Mouse (Mus musculus): Measurements from ENCODE around the gene Rnf10. TPM values are rescaled to one million over a fixed set of nuclear protein-coding genes. Genes with fewer than 3 reads are reported as not detected.

Gene Rnf10
- polyA plus RNA-seq, 1 experiment from 2014 or later, result 168 TPM

DNA sequence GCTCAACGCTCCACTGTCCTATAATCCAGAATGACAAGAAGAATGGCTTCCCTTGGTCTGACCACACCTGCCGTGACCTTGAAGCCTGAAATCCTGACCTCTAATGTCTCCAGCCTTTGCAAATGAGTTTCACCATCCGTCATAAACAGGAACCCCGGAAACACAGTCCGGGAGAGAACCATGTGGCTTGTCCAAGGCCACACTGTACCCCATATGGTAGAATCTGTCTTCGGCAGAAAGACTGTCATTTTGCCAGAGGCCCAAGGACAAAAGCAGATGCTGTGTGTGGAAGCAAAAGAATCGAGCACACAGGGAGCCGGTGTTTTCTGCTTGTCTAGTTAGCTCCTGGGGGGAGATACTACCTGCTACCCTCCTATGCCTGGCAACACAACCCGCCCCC lies 60.2 kb downstream of the Rnf10 start:
- Histone ChIP-seq H3K4me2 (ENCODE audit: low read length) (no peak overlapping the region), H3K9me3 (ENCODE audit: control insufficient read depth, low read length) (no peaks in the 10 kb centered on the region), H3K27me3 (replicated peaks; ENCODE audit: control insufficient read depth, insufficient read depth, low read length) (no peaks in the 10 kb centered on the region), H3K9ac (replicated peaks; ENCODE audit: low read depth, low read length) (no peak overlapping the region), H3K27ac (ENCODE audit: low read length) (peak overlapping the region; percentile 7; the same call in 1 of the 2 replicates), H3K4me3 (replicated peaks; ENCODE audit: low read length) (no peak overlapping the region), H3K4me1 (replicated peaks; ENCODE audit: control insufficient read depth, insufficient read depth, low read length) (peaks cover 14% of the 10 kb centered on the region), H3K36me3 (ENCODE audit: control insufficient read depth, insufficient read depth) (no peaks in the 10 kb centered on the region)
- ATAC-seq, result no peak
- WGBS, result 69% methylated on average over 9 of the region's 9 CpGs

DNA sequence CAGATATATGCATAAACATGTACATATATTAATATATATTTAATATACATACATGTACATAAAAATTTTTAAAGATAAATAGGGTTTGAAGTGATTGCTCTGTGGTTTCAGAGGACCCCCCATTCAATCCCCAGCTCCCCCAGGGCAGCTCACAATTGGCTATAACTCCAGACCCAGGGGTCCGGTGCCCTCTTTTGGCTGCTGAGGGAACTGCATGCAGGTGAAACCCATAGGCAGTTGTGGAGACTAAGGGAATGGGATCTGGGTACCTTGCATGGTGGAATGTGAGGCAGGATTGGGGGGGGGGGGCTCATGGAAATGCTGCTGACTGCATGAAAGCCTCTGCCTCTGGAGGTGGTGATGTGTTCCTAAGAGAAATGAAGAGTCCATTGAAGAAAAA lies 62.3 kb downstream of the Rnf10 start:
- Histone ChIP-seq H3K9me3 (ENCODE audit: control insufficient read depth, low read length) (no peaks in the 10 kb centered on the region), H3K27ac (ENCODE audit: low read length) (no peak overlapping the region), H3K4me1 (replicated peaks; ENCODE audit: control insufficient read depth, insufficient read depth, low read length) (peaks cover 8% of the 10 kb centered on the region), H3K4me3 (replicated peaks; ENCODE audit: low read length) (no peak overlapping the region), H3K4me2 (ENCODE audit: low read length) (no peak overlapping the region), H3K36me3 (ENCODE audit: control insufficient read depth, insufficient read depth) (no peaks in the 10 kb centered on the region), H3K9ac (replicated peaks; ENCODE audit: low read depth, low read length) (no peak overlapping the region), H3K27me3 (replicated peaks; ENCODE audit: control insufficient read depth, insufficient read depth, low read length) (no peaks in the 10 kb centered on the region)
- ATAC-seq, result no peak
- WGBS, result 19% methylated on average over 1 of the region's 1 CpGs

GRCm38 (mm10) chr5:115208601-115209000 lies 64.1 kb downstream of the Rnf10 start:
- 74% methylated on average over 5 of the region's 5 CpGs for WGBS
- ATAC-seq, result no peak
- H3K4me2 ChIP-seq (ENCODE audit: low read length), result no peak overlapping the region
- no peaks in the 10 kb centered on the region for H3K9me3 ChIP-seq (ENCODE audit: control insufficient read depth, low read length)
- peaks cover 23% of the 10 kb centered on the region for H3K4me1 ChIP-seq (replicated peaks; ENCODE audit: control insufficient read depth, insufficient read depth, low read length)
- no peaks in the 10 kb centered on the region for H3K27me3 ChIP-seq (replicated peaks; ENCODE audit: control insufficient read depth, insufficient read depth, low read length)
- H3K4me3 ChIP-seq (replicated peaks; ENCODE audit: low read length), result no peak overlapping the region
- H3K36me3 ChIP-seq (ENCODE audit: control insufficient read depth, insufficient read depth), result no peaks in the 10 kb centered on the region
- no peak overlapping the region for H3K9ac ChIP-seq (replicated peaks; ENCODE audit: low read depth, low read length)
- H3K27ac ChIP-seq (ENCODE audit: low read length), result no peak overlapping the region

DNA sequence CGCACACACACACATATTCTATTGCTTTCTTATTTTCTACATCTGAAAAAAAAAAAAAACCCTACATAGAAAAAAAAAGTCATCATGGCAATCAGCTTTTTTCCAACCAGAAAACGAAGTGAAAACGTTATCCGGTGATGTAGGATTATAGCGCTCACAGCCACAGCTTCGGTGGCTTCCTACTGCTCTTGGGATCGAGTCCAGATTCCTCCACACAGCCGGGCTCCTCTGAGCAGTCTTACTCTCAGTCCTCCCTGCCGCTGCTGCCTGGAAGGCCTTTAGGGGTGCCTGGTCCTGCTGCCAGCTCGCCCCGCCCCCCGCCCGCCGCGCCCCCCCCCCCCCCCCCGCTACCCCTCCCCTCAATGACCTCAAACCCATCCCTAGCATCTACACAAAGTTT lies 64.8 kb downstream of the Rnf10 start:
- Histone ChIP-seq H3K36me3 (ENCODE audit: control insufficient read depth, insufficient read depth) (no peaks in the 10 kb centered on the region), H3K9ac (replicated peaks; ENCODE audit: low read depth, low read length) (0 out of 2 replicates have a peak overlapping the region, but pooled peaks have one; percentile 9), H3K9me3 (ENCODE audit: control insufficient read depth, low read length) (no peaks in the 10 kb centered on the region), H3K4me3 (replicated peaks; ENCODE audit: low read length) (no peak overlapping the region), H3K27me3 (replicated peaks; ENCODE audit: control insufficient read depth, insufficient read depth, low read length) (no peaks in the 10 kb centered on the region), H3K4me1 (replicated peaks; ENCODE audit: control insufficient read depth, insufficient read depth, low read length) (peaks cover 23% of the 10 kb centered on the region), H3K4me2 (ENCODE audit: low read length) (no peak overlapping the region), H3K27ac (ENCODE audit: low read length) (peak overlapping the region; percentile 14; the same call in 1 of the 2 replicates)
- WGBS, result 14% methylated on average over 11 of the region's 16 CpGs
- no peak for ATAC-seq

DNA sequence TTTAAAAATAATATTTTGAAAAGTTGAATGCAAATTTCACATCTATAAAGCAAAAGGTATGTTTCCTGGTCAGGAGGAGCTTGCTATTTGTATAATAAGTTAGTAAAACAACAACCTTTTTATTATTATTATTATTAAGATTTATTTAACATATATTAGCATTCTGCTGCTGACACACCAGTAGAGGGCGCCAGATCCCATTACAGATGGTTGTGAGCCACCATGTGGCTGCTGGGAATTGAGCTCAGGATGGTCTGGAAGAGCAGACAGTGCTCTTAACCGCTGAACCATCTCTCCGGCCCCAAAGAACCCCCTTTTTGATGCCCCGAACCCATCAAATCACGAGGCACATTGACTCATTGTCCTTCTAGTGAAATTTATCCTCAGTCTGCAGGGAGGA lies 65.5 kb downstream of the Rnf10 start:
- no peaks in the 10 kb centered on the region for H3K36me3 ChIP-seq (ENCODE audit: control insufficient read depth, insufficient read depth)
- 60% methylated on average over 5 of the region's 5 CpGs for WGBS
- H3K9ac ChIP-seq (replicated peaks; ENCODE audit: low read depth, low read length), result no peak overlapping the region
- ATAC-seq, result no peak
- no peak overlapping the region for H3K4me3 ChIP-seq (replicated peaks; ENCODE audit: low read length)
- no peak overlapping the region for H3K4me2 ChIP-seq (ENCODE audit: low read length)
- no peaks in the 10 kb centered on the region for H3K9me3 ChIP-seq (ENCODE audit: control insufficient read depth, low read length)
- H3K27me3 ChIP-seq (replicated peaks; ENCODE audit: control insufficient read depth, insufficient read depth, low read length), result no peaks in the 10 kb centered on the region
- peaks cover 21% of the 10 kb centered on the region for H3K4me1 ChIP-seq (replicated peaks; ENCODE audit: control insufficient read depth, insufficient read depth, low read length)
- no peak overlapping the region for H3K27ac ChIP-seq (ENCODE audit: low read length)

DNA sequence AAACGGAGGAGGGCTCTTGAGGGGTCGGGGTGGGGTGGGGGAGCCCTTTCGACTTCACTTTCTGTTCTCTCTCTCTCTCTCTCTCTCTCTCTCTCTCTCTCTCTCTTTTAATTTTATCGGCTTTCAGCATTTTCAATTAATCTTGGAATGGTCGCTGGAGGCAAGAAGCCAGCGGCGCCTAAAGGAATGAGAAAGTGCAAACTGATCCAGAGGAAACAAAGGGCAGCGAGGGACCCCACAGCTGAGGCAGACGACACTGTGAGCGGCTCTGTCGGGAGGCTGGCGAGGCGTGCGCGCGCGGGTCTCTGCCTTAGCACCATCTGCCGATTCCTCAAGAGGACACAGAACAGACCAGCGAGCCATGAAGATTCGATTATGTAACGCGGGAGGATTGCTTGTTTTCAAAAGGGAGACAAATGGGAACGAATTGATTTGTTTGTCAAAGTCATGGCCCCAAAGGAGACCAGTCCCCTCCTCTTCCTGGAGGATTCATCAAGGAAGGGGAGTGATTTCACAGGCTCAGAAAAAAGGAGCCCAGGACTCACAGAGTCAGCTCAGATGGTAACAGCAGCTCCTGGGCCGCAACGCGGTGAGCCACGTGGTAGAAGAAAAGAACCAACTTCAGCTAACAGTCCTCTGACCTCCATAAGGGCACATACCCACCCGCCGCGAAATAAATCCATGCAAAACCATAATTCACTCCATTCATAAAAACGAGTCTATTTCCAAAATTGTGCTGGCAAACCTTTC lies 68.0 kb downstream of the Rnf10 start:
- Histone ChIP-seq H3K27me3 (replicated peaks; ENCODE audit: control insufficient read depth, insufficient read depth, low read length) (no peaks in the 10 kb centered on the region), H3K36me3 (ENCODE audit: control insufficient read depth, insufficient read depth) (no peaks in the 10 kb centered on the region), H3K4me3 (replicated peaks; ENCODE audit: low read length) (peak overlapping the region; percentile 34), H3K4me1 (replicated peaks; ENCODE audit: control insufficient read depth, insufficient read depth, low read length) (peaks cover 20% of the 10 kb centered on the region), H3K27ac (ENCODE audit: low read length) (peak overlapping the region; percentile 87), H3K9me3 (ENCODE audit: control insufficient read depth, low read length) (no peaks in the 10 kb centered on the region), H3K4me2 (ENCODE audit: low read length) (peak overlapping the region; percentile 52), H3K9ac (replicated peaks; ENCODE audit: low read depth, low read length) (peak overlapping the region; percentile 48)
- WGBS, result 3% methylated on average over 31 of the region's 31 CpGs
- peak; percentile 88 for ATAC-seq

GRCm38 (mm10) chr5:115203735-115204561 lies 68.8 kb downstream of the Rnf10 start:
- peak overlapping the region; percentile 52 for H3K4me2 ChIP-seq (ENCODE audit: low read length)
- ATAC-seq, result peak; percentile 55
- H3K9me3 ChIP-seq (ENCODE audit: control insufficient read depth, low read length), result no peaks in the 10 kb centered on the region
- H3K4me3 ChIP-seq (replicated peaks; ENCODE audit: low read length), result peak overlapping the region; percentile 34
- H3K27ac ChIP-seq (ENCODE audit: low read length), result peak overlapping the region; percentile 87
- H3K4me1 ChIP-seq (replicated peaks; ENCODE audit: control insufficient read depth, insufficient read depth, low read length), result peaks cover 20% of the 10 kb centered on the region
- no peaks in the 10 kb centered on the region for H3K27me3 ChIP-seq (replicated peaks; ENCODE audit: control insufficient read depth, insufficient read depth, low read length)
- 11% methylated on average over 23 of the region's 23 CpGs for WGBS
- H3K36me3 ChIP-seq (ENCODE audit: control insufficient read depth, insufficient read depth), result no peaks in the 10 kb centered on the region
- H3K9ac ChIP-seq (replicated peaks; ENCODE audit: low read depth, low read length), result peak overlapping the region; percentile 48

DNA sequence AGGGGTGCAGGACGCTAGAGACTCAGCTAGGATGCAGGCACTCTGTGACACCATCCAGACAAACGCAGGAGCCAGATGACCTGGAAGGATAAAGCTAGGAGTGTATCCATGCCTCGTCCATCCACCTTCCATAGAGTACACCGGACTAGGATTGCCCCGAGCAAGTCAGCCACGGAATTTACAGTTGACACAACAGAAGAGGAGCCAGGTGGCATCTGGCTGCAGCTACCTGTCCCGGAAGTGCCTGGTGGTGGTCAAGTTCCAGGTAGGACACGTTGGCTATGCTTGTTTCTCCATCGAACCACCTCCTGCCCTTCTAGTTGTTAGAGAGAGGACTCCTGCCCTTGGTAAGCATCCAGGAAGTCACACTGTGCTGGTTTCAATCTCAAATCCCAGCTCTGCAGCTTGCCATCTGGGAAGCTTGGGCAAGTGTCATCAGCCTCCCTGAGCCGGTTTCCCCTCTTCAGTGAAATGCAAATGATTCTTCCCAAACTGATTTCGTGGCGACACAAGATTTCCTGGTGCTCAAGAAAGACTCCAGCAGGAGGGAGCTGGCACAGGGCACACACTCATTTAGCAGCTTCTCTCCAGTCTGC lies 78.0 kb downstream of the Rnf10 start:
- ATAC-seq, result no peak; the same call in 1 of the 2 replicates
- Histone ChIP-seq H3K4me1 (replicated peaks; ENCODE audit: control insufficient read depth, insufficient read depth, low read length) (peaks cover 27% of the 10 kb centered on the region), H3K27me3 (replicated peaks; ENCODE audit: control insufficient read depth, insufficient read depth, low read length) (peaks cover 6% of the 10 kb centered on the region; the same call in 1 of the 2 replicates), H3K4me3 (replicated peaks; ENCODE audit: low read length) (peak overlapping the region; percentile 64), H3K36me3 (ENCODE audit: control insufficient read depth, insufficient read depth) (no peaks in the 10 kb centered on the region), H3K9me3 (ENCODE audit: control insufficient read depth, low read length) (no peaks in the 10 kb centered on the region), H3K4me2 (ENCODE audit: low read length) (peak overlapping the region; percentile 98), H3K9ac (replicated peaks; ENCODE audit: low read depth, low read length) (no peak overlapping the region), H3K27ac (ENCODE audit: low read length) (peak overlapping the region; percentile 54)
- 5% methylated on average over 12 of the region's 12 CpGs for WGBS
